Mouse (Mus musculus): ENCODE data around the gene P2ry14. TPM values are rescaled to one million over a fixed set of nuclear protein-coding genes. Genes with fewer than 3 reads are reported as not detected.
"Not testable (repeated sequence)": the region's sequence is repeated elsewhere in the genome, so short reads cannot be mapped to it uniquely, and the experiment has no call there.

The P2ry14 gene
- total RNA-seq, 1 experiment, result 0.18 TPM

GRCm38 (mm10) chr3:59078585-59078984, 74.8 kb downstream of the P2ry14 start:
- in situ Hi-C loops (cut with MboI; ENCODE audit: low sequenced_read_pairs in 2 of 2, unreplicated experiment in 2 of 2), result no loop called here
- H3K36me3 ChIP-seq (ENCODE audit: control insufficient read depth, insufficient read depth, low read length, poor library complexity, severe bottlenecking), result no peaks in the 10 kb centered on the region

GRCm38 (mm10) chr3:59077278-59077677, 76.1 kb downstream of the P2ry14 start:
- no peak overlapping the region for H3K4me3 ChIP-seq (ENCODE audit: insufficient read depth in 1 of 2, low read depth in 1 of 2, low read length in 2 of 2, poor library complexity in 1 of 2, severe bottlenecking in 1 of 2)
- peaks cover 2 to 5% of the 10 kb centered on the region in 2 experiments; a peak in 1 of 4 replicates for H3K4me1 ChIP-seq (ENCODE audit: control insufficient read depth in 2 of 2, insufficient read depth in 2 of 2, low read length in 2 of 2, poor library complexity in 1 of 2)
- no peaks in the 10 kb centered on the region for H3K36me3 ChIP-seq (ENCODE audit: control insufficient read depth, insufficient read depth, low read length, poor library complexity, severe bottlenecking)
- TF ChIP-seq ZC3H11A (IDR thresholded peaks at IDR 0.05; ENCODE audit: borderline replicate concordance, low read depth, low read length) (0 out of 2 replicates have a peak, but pooled peaks have one; percentile 4), ZNF384 (IDR thresholded peaks at IDR 0.05; ENCODE audit: low read depth, low read length) (no peak), MAFK (IDR thresholded peaks at IDR 0.05; ENCODE audit: insufficient read depth, low read depth, low read length) (no peak), CHD2 (IDR thresholded peaks at IDR 0.05; ENCODE audit: low read depth, low read length) (no peak), HCFC1 (IDR thresholded peaks at IDR 0.05; ENCODE audit: borderline replicate concordance, insufficient read depth, low read length) (no peak)
- in situ Hi-C loops (cut with MboI; ENCODE audit: low sequenced_read_pairs in 2 of 2, unreplicated experiment in 2 of 2), result no loop called here
- no peak overlapping the region for H3K9ac ChIP-seq (ENCODE audit: insufficient read depth, low read depth, low read length, poor library complexity, severe bottlenecking)
- H3K9me3 ChIP-seq (ENCODE audit: control insufficient read depth, insufficient read depth, low read depth, low read length), result no peaks in the 10 kb centered on the region
- H3K27ac ChIP-seq (ENCODE audit: insufficient read depth, low read depth, low read length, poor library complexity, severe bottlenecking), result no peak overlapping the region
- DNase-seq (ENCODE audit: low read depth, low spot score), result no peak

More at GRCm38 (mm10) chr3:59078585-59078984, 74.8 kb downstream of the P2ry14 start:
- DNase-seq (ENCODE audit: low read depth, low spot score), result no peak
- Histone ChIP-seq H3K9me3 (ENCODE audit: control insufficient read depth, insufficient read depth, low read depth, low read length) (no peaks in the 10 kb centered on the region), H3K4me3 (ENCODE audit: insufficient read depth in 1 of 2, low read depth in 1 of 2, low read length in 2 of 2, poor library complexity in 1 of 2, severe bottlenecking in 1 of 2) (no peak overlapping the region), H3K27ac (ENCODE audit: insufficient read depth, low read depth, low read length, poor library complexity, severe bottlenecking) (no peak overlapping the region), H3K9ac (ENCODE audit: insufficient read depth, low read depth, low read length, poor library complexity, severe bottlenecking) (no peak overlapping the region), H3K4me1 (ENCODE audit: control insufficient read depth in 2 of 2, insufficient read depth in 2 of 2, low read length in 2 of 2, poor library complexity in 1 of 2) (peaks cover 2 to 5% of the 10 kb centered on the region in 2 experiments; a peak in 1 of 4 replicates)
- TF ChIP-seq ZC3H11A (IDR thresholded peaks at IDR 0.05; ENCODE audit: borderline replicate concordance, low read depth, low read length), result no peak
- TF ChIP-seq MAFK (IDR thresholded peaks at IDR 0.05; ENCODE audit: insufficient read depth, low read depth, low read length), result no peak
- TF ChIP-seq CHD2 (IDR thresholded peaks at IDR 0.05; ENCODE audit: low read depth, low read length), result no peak
- no peak for TF ChIP-seq HCFC1 (IDR thresholded peaks at IDR 0.05; ENCODE audit: borderline replicate concordance, insufficient read depth, low read length)
- TF ChIP-seq ZNF384 (IDR thresholded peaks at IDR 0.05; ENCODE audit: low read depth, low read length), result no peak

GRCm38 (mm10) chr3:59069071-59069470, 84.3 kb downstream of the P2ry14 start:
- H3K36me3 ChIP-seq (ENCODE audit: control insufficient read depth, insufficient read depth, low read length, poor library complexity, severe bottlenecking); H3K9ac ChIP-seq (ENCODE audit: insufficient read depth, low read depth, low read length, poor library complexity, severe bottlenecking); H3K27ac ChIP-seq (ENCODE audit: insufficient read depth, low read depth, low read length, poor library complexity, severe bottlenecking); H3K4me1 ChIP-seq (ENCODE audit: control insufficient read depth in 2 of 2, insufficient read depth in 2 of 2, low read length in 2 of 2, poor library complexity in 1 of 2); H3K9me3 ChIP-seq (ENCODE audit: control insufficient read depth, insufficient read depth, low read depth, low read length); in situ Hi-C loops (cut with MboI; ENCODE audit: low sequenced_read_pairs in 2 of 2, unreplicated experiment in 2 of 2); H3K4me3 ChIP-seq (ENCODE audit: insufficient read depth in 1 of 2, low read depth in 1 of 2, low read length in 2 of 2, poor library complexity in 1 of 2, severe bottlenecking in 1 of 2); DNase-seq (ENCODE audit: low read depth, low spot score): not testable (repeated sequence)

GRCm38 (mm10) chr3:59066558-59067294, 86.7 kb downstream of the P2ry14 start:
- Histone ChIP-seq H3K27ac (ENCODE audit: insufficient read depth, low read depth, low read length, poor library complexity, severe bottlenecking) (no peak overlapping the region), H3K36me3 (ENCODE audit: control insufficient read depth, insufficient read depth, low read length, poor library complexity, severe bottlenecking) (no peaks in the 10 kb centered on the region), H3K4me3 (ENCODE audit: insufficient read depth in 1 of 2, low read depth in 1 of 2, low read length in 2 of 2, poor library complexity in 1 of 2, severe bottlenecking in 1 of 2) (no peak overlapping the region), H3K9ac (ENCODE audit: insufficient read depth, low read depth, low read length, poor library complexity, severe bottlenecking) (no peak overlapping the region), H3K9me3 (ENCODE audit: control insufficient read depth, insufficient read depth, low read depth, low read length) (no peaks in the 10 kb centered on the region), H3K4me1 (ENCODE audit: control insufficient read depth in 2 of 2, insufficient read depth in 2 of 2, low read length in 2 of 2, poor library complexity in 1 of 2) (no peaks in the 10 kb centered on the region)
- DNase-seq (ENCODE audit: low read depth, low spot score), result no peak
- TF ChIP-seq ZC3H11A (IDR thresholded peaks at IDR 0.05; ENCODE audit: borderline replicate concordance, low read depth, low read length) (no peak), ZNF384 (IDR thresholded peaks at IDR 0.05; ENCODE audit: low read depth, low read length) (no peak), CHD2 (IDR thresholded peaks at IDR 0.05; ENCODE audit: low read depth, low read length) (no peak), HCFC1 (IDR thresholded peaks at IDR 0.05; ENCODE audit: borderline replicate concordance, insufficient read depth, low read length) (no peak), MAFK (IDR thresholded peaks at IDR 0.05; ENCODE audit: insufficient read depth, low read depth, low read length) (no peak)
- in situ Hi-C loops (cut with MboI; ENCODE audit: low sequenced_read_pairs in 2 of 2, unreplicated experiment in 2 of 2), result no loop called here

GRCm38 (mm10) chr3:59065937-59066336, 87.5 kb downstream of the P2ry14 start:
- in situ Hi-C loops (cut with MboI; ENCODE audit: low sequenced_read_pairs in 2 of 2, unreplicated experiment in 2 of 2), result no loop called here
- TF ChIP-seq MAFK (IDR thresholded peaks at IDR 0.05; ENCODE audit: insufficient read depth, low read depth, low read length) (no peak), ZC3H11A (IDR thresholded peaks at IDR 0.05; ENCODE audit: borderline replicate concordance, low read depth, low read length) (no peak), CHD2 (IDR thresholded peaks at IDR 0.05; ENCODE audit: low read depth, low read length) (no peak), HCFC1 (IDR thresholded peaks at IDR 0.05; ENCODE audit: borderline replicate concordance, insufficient read depth, low read length) (no peak), ZNF384 (IDR thresholded peaks at IDR 0.05; ENCODE audit: low read depth, low read length) (no peak)
- no peaks in the 10 kb centered on the region for H3K36me3 ChIP-seq (ENCODE audit: control insufficient read depth, insufficient read depth, low read length, poor library complexity, severe bottlenecking)
- no peak overlapping the region for H3K4me3 ChIP-seq (ENCODE audit: insufficient read depth in 1 of 2, low read depth in 1 of 2, low read length in 2 of 2, poor library complexity in 1 of 2, severe bottlenecking in 1 of 2)
- H3K9ac ChIP-seq (ENCODE audit: insufficient read depth, low read depth, low read length, poor library complexity, severe bottlenecking), result no peak overlapping the region
- no peak overlapping the region for H3K27ac ChIP-seq (ENCODE audit: insufficient read depth, low read depth, low read length, poor library complexity, severe bottlenecking)
- no peaks in the 10 kb centered on the region for H3K9me3 ChIP-seq (ENCODE audit: control insufficient read depth, insufficient read depth, low read depth, low read length)
- no peak for DNase-seq (ENCODE audit: low read depth, low spot score)
- H3K4me1 ChIP-seq (ENCODE audit: control insufficient read depth in 2 of 2, insufficient read depth in 2 of 2, low read length in 2 of 2, poor library complexity in 1 of 2), result no peaks in the 10 kb centered on the region
